Mouse (Mus musculus): ENCODE results near the gene Tgm2. TPM values are rescaled to one million over a fixed set of nuclear protein-coding genes. Genes with fewer than 3 reads are reported as not detected.
A peak's percentile ranks its signal among the peaks of the same experiment; 100 is the strongest.

The Tgm2 gene
- polyA plus RNA-seq, 1 experiment, result 89.6 TPM

DNA sequence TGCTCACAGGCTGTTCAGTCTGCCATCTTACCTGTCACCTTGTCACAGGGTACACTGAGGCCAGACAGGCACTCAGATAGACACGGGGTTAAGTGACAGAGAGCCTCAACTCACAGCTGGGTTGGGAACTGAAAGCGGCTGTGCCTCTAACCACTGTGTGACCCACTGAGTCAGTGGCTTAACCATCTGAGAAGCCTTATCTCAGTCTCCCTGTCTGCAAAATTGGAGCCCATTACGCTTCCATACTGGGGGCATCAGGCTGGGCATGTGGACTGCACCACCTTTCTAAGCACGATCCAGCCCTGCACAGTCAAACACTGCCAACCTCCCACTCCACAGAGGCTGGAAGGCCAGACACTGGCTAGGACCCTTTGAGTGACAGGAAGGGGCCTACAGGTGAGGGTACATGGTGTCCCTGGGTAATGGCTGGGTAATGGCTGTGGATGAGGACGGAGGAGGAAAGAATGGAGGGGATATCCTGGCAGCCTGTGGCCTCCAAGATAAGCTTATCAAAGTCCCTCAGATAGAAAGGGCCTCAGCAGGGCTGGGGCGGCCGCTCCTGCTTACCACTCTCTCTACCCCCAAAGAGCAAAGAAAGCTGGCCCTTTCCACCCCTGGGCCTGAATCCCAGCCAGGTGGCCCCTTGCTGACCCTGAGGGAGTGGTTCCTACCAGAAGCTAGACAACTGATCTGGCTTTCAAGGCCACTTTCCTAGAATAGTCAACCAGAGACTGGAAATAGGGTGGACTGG is 4.4 kb downstream of the Tgm2 start:
- H3K4me3 ChIP-seq (ENCODE audit: low read depth, low read length), result no peak overlapping the region
- WGBS, result 50% methylated on average over 7 of the region's 7 CpGs
- peak overlapping the region; percentile 35; the same call in 1 of the 2 replicates for H3K27ac ChIP-seq (ENCODE audit: insufficient read depth, low read depth, low read length)
- H3K36me3 ChIP-seq (ENCODE audit: control insufficient read depth, insufficient read depth, low read length), result peaks cover 52% of the 10 kb centered on the region
- peaks cover 28% of the 10 kb centered on the region for H3K4me1 ChIP-seq (ENCODE audit: control insufficient read depth, insufficient read depth, insufficient read length, low read length)
- no peaks in the 10 kb centered on the region for H3K27me3 ChIP-seq (ENCODE audit: control insufficient read depth, insufficient read depth, low read length)
- TF ChIP-seq POLR2A (IDR thresholded peaks at IDR 0.05; ENCODE audit: low read depth, low read length), result no peak
- no peak for TF ChIP-seq CTCF (IDR thresholded peaks at IDR 0.05; ENCODE audit: extremely low read depth, insufficient read length, insufficient replicate concordance, low read depth, low read length)

DNA sequence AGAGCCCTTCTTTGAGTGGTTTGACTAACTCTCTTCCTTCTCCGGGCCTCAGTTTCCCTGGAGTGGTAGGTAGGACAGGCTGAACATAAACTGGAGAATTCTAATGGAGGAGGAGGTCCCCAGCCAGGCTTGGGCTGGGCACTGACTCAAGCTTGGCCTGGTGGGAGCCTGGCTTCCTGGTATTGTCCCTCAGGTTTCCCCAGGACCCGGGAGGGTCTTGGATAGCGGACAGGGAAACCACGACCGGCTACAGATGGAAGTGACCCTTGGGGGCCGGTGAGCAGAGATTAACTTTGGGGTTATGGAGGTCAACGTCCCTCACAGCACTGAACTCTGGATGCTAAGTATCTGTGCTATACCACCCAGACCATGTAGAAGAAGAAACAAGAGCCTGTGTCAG is 5.0 kb downstream of the Tgm2 start:
- WGBS, result 82% methylated on average over 7 of the region's 7 CpGs
- Histone ChIP-seq H3K4me1 (ENCODE audit: control insufficient read depth, insufficient read depth, insufficient read length, low read length) (peaks cover 28% of the 10 kb centered on the region), H3K4me3 (ENCODE audit: low read depth, low read length) (no peak overlapping the region), H3K36me3 (ENCODE audit: control insufficient read depth, insufficient read depth, low read length) (peaks cover 57% of the 10 kb centered on the region), H3K27ac (ENCODE audit: insufficient read depth, low read depth, low read length) (0 out of 2 replicates have a peak overlapping the region, but pooled peaks have one; percentile 2), H3K27me3 (ENCODE audit: control insufficient read depth, insufficient read depth, low read length) (no peaks in the 10 kb centered on the region)
- no peak for TF ChIP-seq CTCF (IDR thresholded peaks at IDR 0.05; ENCODE audit: extremely low read depth, insufficient read length, insufficient replicate concordance, low read depth, low read length)
- no peak for TF ChIP-seq POLR2A (IDR thresholded peaks at IDR 0.05; ENCODE audit: low read depth, low read length)

DNA sequence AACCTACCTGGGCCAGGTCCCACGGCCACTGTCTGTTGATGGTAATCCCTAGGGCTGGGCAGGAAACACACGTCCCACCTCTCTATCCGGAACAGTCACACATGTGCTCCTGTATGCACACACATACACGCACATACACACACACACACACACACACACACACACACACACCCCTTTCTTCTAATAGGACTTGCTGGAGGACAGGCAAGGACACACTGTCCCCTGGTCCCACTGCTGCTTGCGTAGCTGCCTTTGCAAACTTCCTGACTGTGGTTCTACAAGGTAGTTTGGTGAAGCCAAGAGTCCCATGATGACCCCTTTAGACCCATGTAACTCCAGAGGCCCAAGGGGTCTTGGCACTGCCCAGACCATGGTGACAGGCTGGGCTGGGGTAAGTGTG is 5.6 kb downstream of the Tgm2 start:
- 76% methylated on average over 5 of the region's 5 CpGs for WGBS
- Histone ChIP-seq H3K36me3 (ENCODE audit: control insufficient read depth, insufficient read depth, low read length) (peaks cover 63% of the 10 kb centered on the region), H3K4me3 (ENCODE audit: low read depth, low read length) (no peak overlapping the region), H3K4me1 (ENCODE audit: control insufficient read depth, insufficient read depth, insufficient read length, low read length) (peaks cover 28% of the 10 kb centered on the region), H3K27me3 (ENCODE audit: control insufficient read depth, insufficient read depth, low read length) (no peaks in the 10 kb centered on the region), H3K27ac (ENCODE audit: insufficient read depth, low read depth, low read length) (0 out of 2 replicates have a peak overlapping the region, but pooled peaks have one; percentile 13)
- TF ChIP-seq CTCF (IDR thresholded peaks at IDR 0.05; ENCODE audit: extremely low read depth, insufficient read length, insufficient replicate concordance, low read depth, low read length) (no peak), POLR2A (IDR thresholded peaks at IDR 0.05; ENCODE audit: low read depth, low read length) (no peak)

DNA sequence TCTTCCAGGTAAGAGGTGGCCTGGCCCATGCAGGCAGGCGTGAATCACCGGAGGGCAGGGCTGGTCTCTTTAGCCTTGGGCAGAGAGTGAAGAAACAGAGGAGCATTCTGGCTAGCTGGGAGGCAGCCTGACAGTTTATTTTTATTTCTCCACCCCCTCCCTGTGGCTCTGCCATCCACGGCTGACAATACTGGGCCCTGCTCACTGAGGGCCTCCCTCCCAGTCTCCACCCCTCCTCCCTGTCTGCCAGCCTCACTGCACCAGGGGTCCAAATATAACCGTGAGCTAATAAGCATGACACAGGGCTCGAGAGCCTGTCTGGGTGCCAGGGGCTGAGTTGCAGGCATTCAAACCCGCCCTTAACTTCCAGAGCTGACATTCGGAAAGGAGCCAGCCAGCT is 6.6 kb downstream of the Tgm2 start:
- H3K4me1 ChIP-seq (ENCODE audit: control insufficient read depth, insufficient read depth, insufficient read length, low read length), result peaks cover 26% of the 10 kb centered on the region
- H3K36me3 ChIP-seq (ENCODE audit: control insufficient read depth, insufficient read depth, low read length), result peaks cover 73% of the 10 kb centered on the region
- 74% methylated on average over 7 of the region's 7 CpGs for WGBS
- H3K27ac ChIP-seq (ENCODE audit: insufficient read depth, low read depth, low read length), result no peak overlapping the region
- no peaks in the 10 kb centered on the region for H3K27me3 ChIP-seq (ENCODE audit: control insufficient read depth, insufficient read depth, low read length)
- H3K4me3 ChIP-seq (ENCODE audit: low read depth, low read length), result no peak overlapping the region
- TF ChIP-seq CTCF (IDR thresholded peaks at IDR 0.05; ENCODE audit: extremely low read depth, insufficient read length, insufficient replicate concordance, low read depth, low read length), result no peak
- no peak for TF ChIP-seq POLR2A (IDR thresholded peaks at IDR 0.05; ENCODE audit: low read depth, low read length)

DNA sequence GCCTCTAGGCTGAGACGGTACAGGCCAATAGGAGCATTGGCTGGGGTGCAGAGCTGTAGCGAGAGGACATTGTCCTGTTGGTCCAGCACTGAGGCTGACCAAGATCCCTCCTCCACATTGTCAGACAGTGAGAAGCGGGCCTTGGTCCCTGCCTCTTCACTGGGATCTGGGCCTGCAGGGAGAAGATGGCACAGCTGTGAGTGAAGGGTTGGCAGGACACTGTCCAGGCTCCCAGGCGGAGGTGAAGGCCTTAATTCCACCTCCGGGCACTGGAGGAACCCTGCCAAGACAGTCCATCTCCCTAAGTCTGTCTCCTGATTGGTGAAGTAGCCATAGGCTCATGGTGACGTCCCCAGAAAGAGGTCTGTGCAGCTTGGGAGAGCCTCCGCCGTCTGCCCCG is 7.5 kb downstream of the Tgm2 start:
- Histone ChIP-seq H3K4me3 (ENCODE audit: low read depth, low read length) (no peak overlapping the region), H3K4me1 (ENCODE audit: control insufficient read depth, insufficient read depth, insufficient read length, low read length) (peaks cover 23% of the 10 kb centered on the region), H3K27me3 (ENCODE audit: control insufficient read depth, insufficient read depth, low read length) (no peaks in the 10 kb centered on the region), H3K27ac (ENCODE audit: insufficient read depth, low read depth, low read length) (no peak overlapping the region), H3K36me3 (ENCODE audit: control insufficient read depth, insufficient read depth, low read length) (peaks cover 80% of the 10 kb centered on the region)
- WGBS, result 95% methylated on average over 9 of the region's 9 CpGs
- TF ChIP-seq CTCF (IDR thresholded peaks at IDR 0.05; ENCODE audit: extremely low read depth, insufficient read length, insufficient replicate concordance, low read depth, low read length) (no peak), POLR2A (IDR thresholded peaks at IDR 0.05; ENCODE audit: low read depth, low read length) (no peak)

DNA sequence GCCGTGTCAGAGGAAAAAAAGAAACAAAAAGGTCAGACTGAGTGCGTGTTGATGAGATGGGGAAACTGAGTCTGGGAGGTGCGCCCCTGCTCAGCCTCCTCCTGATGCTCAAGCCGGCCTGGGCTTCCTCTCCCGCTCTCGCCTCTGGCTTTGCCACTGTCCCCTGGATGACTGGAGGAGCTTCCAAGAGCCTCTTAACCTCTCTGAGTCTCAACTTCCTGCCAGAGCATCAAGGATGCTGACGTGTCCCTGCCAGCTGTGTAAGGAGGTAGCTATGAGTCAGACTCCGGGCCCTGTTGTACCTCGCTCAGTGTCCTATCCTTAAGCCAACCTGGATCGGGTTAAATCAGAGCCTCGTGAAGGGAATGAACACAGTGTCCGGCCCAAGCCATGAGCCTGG is 8.5 kb downstream of the Tgm2 start:
- no peak overlapping the region for H3K27ac ChIP-seq (ENCODE audit: insufficient read depth, low read depth, low read length)
- WGBS, result 81% methylated on average over 12 of the region's 12 CpGs
- H3K4me1 ChIP-seq (ENCODE audit: control insufficient read depth, insufficient read depth, insufficient read length, low read length), result peaks cover 16% of the 10 kb centered on the region

DNA sequence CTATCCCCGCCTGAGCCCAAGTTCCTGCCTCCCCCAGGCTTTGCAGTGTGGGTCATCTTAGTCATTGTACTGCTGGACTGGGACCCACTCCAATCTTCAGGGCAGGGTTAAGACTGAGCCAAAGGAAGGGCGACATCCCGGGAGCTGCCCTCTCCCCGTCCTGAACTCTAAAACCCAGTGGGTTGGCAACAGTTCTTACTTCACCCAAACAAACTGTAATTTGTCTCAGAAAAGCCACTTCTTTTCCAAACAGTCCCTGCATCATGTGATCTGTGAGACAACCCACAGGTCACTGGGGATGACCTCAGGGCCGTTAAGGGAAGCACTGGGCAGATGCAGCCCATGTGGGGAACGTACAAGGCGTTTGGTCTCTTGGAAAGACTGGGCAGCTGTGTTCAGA is 10.0 kb downstream of the Tgm2 start:
- Histone ChIP-seq H3K36me3 (ENCODE audit: control insufficient read depth, insufficient read depth, low read length) (peaks cover 87% of the 10 kb centered on the region), H3K27ac (ENCODE audit: insufficient read depth, low read depth, low read length) (peak overlapping the region; percentile 24; the same call in 1 of the 2 replicates), H3K27me3 (ENCODE audit: control insufficient read depth, insufficient read depth, low read length) (no peaks in the 10 kb centered on the region), H3K4me1 (ENCODE audit: control insufficient read depth, insufficient read depth, insufficient read length, low read length) (peaks cover 7% of the 10 kb centered on the region), H3K4me3 (ENCODE audit: low read depth, low read length) (no peak overlapping the region)
- TF ChIP-seq CTCF (IDR thresholded peaks at IDR 0.05; ENCODE audit: extremely low read depth, insufficient read length, insufficient replicate concordance, low read depth, low read length) (no peak), POLR2A (IDR thresholded peaks at IDR 0.05; ENCODE audit: low read depth, low read length) (no peak)
- 60% methylated on average over 7 of the region's 7 CpGs for WGBS

More for the DNA sequence above, 8.5 kb downstream of the Tgm2 start:
- no peak overlapping the region for H3K4me3 ChIP-seq (ENCODE audit: low read depth, low read length)
- TF ChIP-seq POLR2A (IDR thresholded peaks at IDR 0.05; ENCODE audit: low read depth, low read length) (no peak), CTCF (IDR thresholded peaks at IDR 0.05; ENCODE audit: extremely low read depth, insufficient read length, insufficient replicate concordance, low read depth, low read length) (no peak)
- H3K27me3 ChIP-seq (ENCODE audit: control insufficient read depth, insufficient read depth, low read length), result no peaks in the 10 kb centered on the region
- H3K36me3 ChIP-seq (ENCODE audit: control insufficient read depth, insufficient read depth, low read length), result peaks cover 84% of the 10 kb centered on the region

Data from small intestine, adult 2 months (tissue).